Mouse (Mus musculus): ENCODE data around the gene Trim13. TPM values are rescaled to one million over a fixed set of nuclear protein-coding genes. Genes with fewer than 3 reads are reported as not detected.
"Not testable (repeated sequence)": the region's sequence is repeated elsewhere in the genome, so short reads cannot be mapped to it uniquely, and the experiment has no call there.

Gene Trim13
- 10.2 and 11.0 TPM in 2 replicates for polyA plus RNA-seq (2012; rRNA removed)

DNA sequence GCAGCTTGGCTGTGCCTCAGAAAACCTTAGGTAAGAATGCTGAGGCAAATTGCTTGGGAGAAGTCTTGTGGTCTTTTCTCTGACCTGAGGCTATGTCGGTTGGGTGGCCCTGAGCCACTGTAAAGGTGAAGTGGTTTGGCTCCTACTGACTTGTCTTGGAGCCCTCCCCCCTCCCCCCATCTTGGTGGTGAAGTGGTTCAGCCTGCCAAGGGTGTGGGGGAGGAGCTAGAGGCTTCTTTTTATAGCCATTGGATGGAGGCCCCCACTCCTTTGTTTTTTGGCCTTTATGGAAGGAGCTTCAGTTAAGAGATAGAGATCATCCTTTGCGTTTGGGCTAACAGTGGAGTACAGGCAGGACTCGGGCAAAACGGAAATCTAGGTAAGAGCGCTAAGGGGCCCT, at the start of gene Trim13:
Trim13 (plus strand) TSS at position 280 of the 400 bp plus-strand sequence.
- no peak for DNase-seq (ENCODE audit: extremely low spot score in 1 of 2, low spot score in 1 of 2)

DNA sequence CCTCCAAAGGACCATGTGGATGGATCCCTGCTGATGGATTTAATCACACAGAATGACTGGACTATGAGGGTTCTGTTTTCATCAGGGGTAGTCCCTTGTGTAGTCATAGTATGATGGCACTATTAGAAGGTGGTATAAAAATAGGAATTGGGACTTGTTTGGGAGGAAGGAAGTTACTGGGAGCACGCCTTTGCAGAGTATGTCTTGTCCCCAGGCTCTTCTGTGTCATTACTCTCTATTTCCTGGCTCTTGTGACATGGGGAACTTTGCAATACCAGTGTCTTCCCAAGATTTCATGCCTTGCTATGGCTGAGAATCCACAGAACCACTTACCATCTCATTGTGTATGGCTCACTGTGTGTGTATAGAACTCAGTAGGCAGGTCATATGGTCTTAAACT, 49.4 kb upstream of the Trim13 start:
- DNase-seq (ENCODE audit: extremely low spot score in 1 of 2, low spot score in 1 of 2): no peak

DNA sequence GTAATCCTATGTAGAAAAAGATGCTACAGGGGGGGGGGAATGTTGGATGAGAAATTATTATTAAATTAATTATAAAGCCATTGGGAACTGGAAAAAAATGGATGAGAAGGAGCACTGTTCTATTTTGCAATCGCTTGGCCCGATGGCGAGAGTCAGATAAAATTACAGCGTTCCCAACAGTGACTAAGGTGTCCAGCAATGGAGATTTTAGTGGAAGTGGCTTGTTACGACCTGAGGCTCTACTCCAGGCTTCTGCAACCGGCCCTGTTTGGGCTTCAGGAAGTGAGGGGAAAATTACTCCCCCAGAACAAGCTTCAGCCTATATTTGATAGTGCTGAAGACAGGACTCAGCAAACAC, 42.1 kb upstream of the Trim13 start:
- peak in 1 of 2 experiments; percentile 25 for DNase-seq (ENCODE audit: extremely low spot score in 1 of 2, low spot score in 1 of 2)

DNA sequence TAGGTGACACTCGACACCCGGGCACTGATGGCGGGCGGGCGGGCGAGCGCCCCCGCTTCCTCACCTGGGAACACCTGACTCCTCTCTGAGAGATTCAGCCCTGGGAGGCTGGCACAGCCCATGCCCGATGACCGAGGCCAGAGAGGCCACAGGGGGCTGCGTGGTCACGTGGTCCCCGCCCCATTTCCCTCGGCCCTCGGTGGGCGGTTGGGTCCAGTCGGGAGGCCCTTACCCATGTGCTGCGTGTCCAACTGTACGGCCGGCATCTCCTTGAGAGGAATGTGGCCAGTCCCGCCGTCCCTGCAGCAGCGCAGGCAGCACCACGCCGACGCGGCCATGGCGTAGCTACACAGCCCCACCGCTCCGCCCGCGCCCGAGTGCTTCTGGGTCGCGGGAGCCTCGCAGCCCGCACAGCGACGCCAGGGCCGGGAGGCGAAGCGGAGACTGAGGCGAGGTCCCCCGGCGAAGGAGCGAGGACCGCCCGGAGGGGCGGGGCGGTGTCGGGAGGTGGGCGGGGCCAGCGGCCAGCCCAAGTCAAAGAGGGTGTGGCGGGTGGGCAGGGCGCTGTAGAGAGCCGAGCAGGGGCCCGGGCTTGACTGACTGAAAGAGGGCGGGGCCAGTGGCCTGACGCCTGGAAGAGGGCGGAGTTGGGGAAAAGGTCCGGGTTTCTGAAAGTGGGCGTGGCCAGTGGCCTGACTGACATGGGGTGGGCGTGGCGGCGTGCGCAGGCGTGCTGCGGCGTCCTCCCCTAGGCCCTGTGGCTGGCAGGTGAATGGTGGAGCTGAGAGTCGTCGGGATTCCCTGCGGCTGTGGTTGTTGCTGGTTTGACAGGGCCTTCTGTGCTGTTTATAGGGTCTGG, 41.5 kb upstream of the Trim13 start, which contains the start of gene Spryd7:
Spryd7 (minus strand) TSS at position 598 of the 859 bp plus-strand sequence.
- peak; percentile 95 to 97 for DNase-seq (ENCODE audit: extremely low spot score in 1 of 2, low spot score in 1 of 2)

DNA sequence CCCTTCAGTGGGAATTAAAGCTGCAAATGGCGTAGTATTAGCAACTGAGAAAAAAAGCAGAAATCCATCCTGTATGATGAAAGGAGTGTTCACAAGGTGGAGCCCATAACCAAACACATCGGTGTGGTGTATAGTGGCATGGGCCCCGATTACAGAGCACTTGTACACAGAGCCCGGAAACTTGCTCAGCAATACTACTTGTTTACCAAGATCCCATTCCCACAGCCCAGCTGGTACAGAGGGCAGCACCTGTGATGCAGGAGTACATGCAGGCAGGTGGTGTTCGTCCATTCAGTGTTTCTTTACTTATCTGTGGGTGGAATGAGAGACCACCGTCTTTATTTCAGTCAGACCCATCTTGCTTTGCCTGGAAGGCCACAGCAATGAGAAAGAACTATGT, 39.1 kb upstream of the Trim13 start:
- DNase-seq (ENCODE audit: extremely low spot score in 1 of 2, low spot score in 1 of 2): no peak

DNA sequence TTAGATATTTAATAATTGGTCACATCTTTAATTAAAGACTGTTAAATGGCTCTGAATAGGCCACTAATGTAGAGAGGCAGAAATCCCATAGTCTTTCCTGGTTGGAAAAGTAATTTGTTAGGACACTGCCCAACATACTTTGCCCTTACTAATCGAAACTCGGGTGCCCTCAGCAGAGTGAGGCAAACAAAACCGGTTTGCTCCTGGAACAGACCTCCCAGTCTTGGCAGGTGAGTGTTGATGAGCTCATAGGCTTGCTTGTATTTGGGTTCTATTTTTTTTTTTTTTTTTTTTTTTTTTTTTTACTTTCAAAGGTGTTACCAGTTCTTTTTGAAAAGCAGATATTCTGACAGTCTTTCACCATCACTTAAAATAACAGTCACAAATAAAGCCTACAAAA, 38.2 kb upstream of the Trim13 start:
- no peak for DNase-seq (ENCODE audit: extremely low spot score in 1 of 2, low spot score in 1 of 2)

DNA sequence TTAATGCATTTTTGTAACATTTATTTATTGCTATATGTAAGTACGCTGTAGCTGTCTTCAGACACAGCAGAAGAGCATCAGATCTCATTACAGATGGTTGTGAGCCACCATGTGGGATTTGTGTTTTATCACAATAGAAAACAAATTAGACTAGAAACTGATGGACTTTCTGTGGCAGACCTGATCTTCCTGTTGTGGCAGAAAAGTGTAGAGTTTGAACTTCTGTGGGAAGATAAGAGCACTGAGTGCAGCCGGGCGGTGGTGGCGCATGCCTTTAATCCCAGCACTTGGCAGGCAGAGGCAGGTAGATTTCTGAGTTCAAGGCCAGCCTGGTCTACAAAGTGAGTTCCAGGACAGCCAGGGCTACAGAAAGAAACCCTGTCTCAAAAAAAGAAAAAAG, 31.8 kb upstream of the Trim13 start:
- not testable (repeated sequence) for DNase-seq (ENCODE audit: extremely low spot score in 1 of 2, low spot score in 1 of 2)

DNA sequence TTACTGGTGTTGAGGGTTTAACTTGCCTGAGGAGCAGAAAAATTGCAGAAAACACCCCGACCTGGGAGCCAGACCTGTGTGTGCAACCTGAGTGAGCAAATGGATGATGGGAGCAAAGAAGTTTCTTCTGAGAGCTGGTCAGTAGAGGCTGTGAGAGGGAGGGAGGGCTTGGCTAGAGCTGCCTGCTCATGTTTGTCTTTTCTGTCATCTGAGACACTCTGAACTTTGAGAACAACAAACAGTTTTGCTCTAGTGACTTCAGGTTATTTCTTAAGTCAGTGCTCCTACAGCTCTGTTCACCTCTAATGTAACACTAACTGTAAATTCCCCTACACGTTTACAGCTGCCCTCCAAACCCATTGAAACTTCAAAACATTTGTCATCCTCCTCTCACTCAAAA, 28.7 kb upstream of the Trim13 start:
- no peak for DNase-seq (ENCODE audit: extremely low spot score in 1 of 2, low spot score in 1 of 2)

DNA sequence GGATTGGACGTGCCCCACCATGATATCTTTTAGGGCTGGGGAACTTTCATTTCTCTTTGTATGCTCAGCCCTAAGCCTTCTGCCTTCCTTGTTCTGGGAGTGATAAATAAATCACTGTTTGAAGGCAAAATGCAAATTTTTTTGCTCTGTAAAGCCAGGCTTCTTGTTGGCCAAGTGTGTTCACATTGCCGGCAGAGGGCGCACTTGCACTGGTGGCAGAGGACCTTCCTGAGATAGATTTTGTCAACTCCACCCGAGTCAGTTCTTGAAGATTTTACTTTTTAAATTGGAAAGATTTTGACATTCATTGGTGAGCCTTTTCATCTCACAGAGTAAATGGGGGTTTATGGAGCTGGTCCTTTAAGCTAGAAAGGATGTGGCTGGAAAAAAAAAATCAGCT, 26.7 kb upstream of the Trim13 start:
- peak; percentile 49 to 94 for DNase-seq (ENCODE audit: extremely low spot score in 1 of 2, low spot score in 1 of 2)

DNA sequence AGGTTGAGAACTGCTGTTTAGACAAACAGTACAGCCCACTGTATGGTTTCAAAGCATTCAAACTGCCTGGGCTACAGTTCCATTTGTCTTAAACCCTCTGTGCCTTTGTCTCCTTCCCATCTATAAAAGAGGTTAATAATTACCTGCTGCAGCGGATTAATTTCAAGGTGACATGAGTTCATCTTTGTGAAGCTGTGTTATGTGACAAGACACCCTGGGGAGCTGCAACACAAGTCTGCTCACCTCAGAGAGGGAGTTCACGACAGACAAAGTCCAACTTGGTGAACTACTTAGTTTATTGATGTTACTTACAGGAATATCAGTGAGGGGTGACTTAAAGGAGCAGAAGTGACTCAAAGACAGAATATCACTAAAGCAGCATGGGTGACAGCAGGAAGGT, 25.9 kb upstream of the Trim13 start:
- DNase-seq (ENCODE audit: extremely low spot score in 1 of 2, low spot score in 1 of 2): no peak

DNA sequence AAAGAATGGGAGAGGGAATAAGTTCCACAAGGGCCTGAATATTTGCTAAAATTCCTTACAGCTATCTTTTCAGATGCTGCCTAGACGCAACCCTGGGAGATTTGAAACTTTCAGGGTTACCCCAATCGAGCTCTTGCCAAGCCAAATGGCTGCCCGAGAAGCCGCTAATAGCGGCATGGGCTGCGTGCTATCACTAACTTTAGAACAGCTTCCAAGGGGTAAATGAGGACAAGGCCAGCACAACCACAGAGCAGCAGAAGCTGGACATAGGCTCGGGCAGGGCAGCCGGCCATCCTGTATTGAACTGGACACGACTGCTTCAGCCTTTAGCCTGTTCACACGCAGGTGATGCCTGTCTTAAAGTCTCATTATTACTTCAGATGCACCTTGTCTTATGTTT, 23.0 kb upstream of the Trim13 start:
- no peak for DNase-seq (ENCODE audit: extremely low spot score in 1 of 2, low spot score in 1 of 2)

DNA sequence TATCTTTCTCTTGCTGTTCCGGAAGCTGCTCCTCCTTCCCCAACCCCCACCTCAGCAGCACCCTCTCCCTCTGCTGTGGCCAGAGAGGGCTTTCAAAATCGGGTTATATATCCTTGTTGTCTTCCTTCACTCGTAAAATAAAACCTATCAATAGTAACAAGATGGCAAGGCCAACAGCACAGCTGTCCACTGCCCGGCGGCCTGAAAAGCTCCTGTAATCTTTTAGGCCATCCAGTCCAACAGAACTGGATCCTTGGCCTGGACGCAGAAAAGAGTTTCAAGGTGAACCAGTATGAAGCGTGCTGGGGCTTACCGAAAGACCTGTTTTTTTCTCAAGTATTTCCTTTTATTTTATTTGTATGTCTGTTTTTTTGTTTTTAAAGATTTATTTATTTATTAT, 22.1 kb upstream of the Trim13 start:
- no peak for DNase-seq (ENCODE audit: extremely low spot score in 1 of 2, low spot score in 1 of 2)

DNA sequence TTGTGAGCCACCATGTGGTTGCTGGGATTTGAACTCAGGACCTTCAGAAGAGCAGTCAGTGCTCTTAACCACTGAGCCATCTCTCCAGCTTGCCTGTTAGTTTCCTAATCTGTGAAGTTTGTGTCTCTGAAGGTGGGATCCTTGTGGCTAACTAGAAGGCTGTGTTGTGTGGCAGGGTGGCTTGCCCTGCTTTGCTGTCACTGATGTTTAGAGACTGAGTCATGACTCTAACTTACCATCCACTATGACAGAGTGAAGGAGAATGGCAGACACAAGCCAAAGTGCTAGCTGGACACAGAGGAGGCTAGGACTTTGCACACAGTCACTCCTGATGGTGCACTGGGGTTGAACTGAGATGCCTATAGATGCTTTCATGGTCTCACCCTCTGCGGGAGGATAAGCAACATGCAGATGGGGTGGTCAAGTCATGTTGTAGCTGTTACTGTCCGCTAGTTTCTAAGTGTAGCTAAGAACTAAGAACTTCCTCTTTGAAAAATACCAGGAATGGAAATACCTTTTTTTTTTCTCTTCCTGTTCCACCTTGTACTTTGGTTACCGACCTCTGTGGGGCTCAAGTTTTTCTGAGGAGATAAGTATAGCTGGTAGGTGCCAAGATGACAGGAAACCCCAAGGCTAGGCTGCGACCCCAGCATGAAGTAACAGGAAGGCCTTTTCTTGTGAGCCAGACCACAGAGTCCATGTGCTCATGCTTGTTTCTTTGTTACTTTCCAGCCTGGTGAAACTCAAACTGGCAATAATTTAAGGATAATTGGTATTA, 8.6 kb upstream of the Trim13 start:
- no peak for DNase-seq (ENCODE audit: extremely low spot score in 1 of 2, low spot score in 1 of 2)

DNA sequence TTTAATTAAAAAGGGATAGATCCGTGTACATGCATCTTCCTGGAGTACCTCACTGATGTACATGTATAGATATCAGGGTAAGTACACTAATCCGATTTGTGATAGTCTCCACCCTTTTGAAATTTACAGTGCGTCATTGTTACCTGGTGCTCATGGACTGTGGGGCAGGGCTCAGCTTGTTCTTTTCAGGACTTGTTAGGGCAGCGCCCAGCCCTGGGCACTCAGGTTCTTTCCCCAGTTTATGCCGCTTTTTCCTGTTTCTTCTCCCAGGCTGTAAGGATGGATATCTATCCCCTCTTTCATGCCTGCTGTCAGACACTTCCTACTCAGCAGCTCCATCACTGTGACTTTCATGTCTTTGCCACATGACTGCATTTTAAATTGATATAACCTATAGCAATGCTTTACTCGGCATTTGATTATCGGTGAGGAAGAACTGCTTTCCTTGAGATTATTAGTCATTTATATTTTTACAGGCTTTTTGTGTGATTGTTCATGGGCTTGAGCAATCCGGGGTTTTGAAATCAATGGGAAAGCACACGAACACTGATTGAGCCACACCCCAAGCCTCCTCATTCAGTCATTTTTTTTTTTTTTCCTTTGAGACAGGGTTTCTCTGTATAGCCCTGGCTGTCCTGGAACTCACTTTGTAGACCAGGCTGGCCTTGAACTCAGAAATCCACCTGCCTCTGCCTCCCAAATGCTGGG, 1.2 kb upstream of the Trim13 start:
- DNase-seq (ENCODE audit: extremely low spot score in 1 of 2, low spot score in 1 of 2): no peak

DNA sequence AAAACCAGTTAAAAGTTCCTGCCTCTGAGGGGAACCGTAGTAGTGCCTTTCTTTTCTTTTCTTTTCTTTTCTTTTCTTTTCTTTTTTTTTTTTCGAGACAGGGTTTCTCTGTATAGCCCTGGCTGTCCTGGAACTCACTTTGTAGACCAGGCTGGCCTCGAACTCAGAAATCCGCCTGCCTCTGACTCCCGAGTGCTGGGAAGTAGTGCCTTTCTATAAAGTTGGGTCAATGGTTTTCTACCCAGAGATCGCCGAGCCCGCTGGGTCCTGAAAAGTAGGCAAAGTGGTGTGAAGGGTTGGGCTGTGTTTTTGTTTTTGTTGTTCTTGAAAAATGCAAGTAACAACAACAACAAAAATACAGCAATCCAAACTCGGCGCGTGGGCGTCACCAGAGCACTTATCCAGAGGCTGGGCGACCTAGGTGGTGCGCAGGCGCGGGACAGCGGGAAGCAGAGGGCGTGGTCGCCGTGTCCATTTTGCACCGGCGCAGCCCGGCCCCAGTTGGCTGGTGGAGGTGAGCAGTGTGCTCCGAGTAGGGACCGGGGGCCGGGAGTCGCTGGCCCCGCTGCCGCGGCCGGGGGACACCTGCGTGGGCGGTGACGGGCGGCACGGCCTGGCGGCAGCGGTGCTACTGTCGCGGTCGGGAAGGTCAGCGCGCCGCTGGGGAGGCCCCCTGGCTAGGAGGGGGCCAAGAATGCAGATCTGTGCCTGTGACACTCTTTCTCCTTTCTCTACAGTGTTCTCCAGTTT, 1.2 kb downstream of the Trim13 start:
- DNase-seq (ENCODE audit: extremely low spot score in 1 of 2, low spot score in 1 of 2): peak; percentile 84 to 92

DNA sequence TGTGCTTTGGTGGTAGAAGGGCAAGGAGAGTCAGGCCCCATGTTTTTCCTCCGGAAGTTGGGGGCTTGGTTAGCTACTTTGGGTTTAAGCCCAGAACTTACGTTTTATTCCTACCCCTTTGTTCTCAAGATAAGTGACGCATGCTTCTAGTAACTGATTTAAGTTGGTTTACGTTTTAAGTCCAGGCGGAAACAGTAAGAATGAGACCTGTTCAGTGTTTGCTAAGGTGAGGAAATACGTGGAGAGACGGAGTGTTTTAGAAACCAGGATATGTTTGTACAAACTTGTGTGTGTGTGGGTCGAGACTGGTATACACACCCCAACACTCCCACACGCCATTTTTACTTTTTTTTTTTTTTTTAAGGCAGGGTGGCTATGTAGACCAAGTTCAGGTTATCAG, 3.3 kb downstream of the Trim13 start:
- no peak for DNase-seq (ENCODE audit: extremely low spot score in 1 of 2, low spot score in 1 of 2)

DNA sequence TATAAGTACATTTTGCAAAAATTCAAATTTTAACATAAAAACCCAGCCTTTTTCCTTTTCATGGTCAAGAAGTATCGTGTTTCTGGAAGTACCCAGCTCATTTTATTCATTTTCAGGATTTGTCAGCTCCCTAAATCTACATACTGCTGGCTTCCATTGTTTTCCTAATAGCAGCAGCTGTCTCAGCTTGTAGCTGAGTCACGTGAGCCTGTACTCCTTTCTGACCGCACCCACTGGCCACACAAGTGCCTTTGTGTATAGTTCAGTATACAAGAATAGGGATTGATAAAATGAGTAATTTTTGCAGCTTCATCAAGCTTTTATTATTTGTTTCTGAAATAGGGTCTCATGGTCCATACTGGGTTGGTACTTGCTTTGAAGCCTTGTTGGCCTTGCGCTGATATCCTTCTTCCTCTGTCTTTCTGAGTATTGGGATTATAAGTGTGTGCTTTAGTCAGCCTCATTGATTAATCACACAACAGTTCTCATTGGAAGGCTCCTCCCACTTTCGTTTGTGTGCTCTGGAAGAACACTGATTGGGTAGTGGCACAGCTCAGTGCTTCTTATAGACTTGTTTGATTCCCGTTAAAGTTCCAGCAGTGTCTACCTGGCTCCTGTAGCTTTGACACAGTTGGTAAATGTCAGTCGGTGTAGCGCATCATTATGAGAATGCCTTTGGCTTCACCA, 5.2 kb downstream of the Trim13 start:
- no peak for DNase-seq (ENCODE audit: extremely low spot score in 1 of 2, low spot score in 1 of 2)

DNA sequence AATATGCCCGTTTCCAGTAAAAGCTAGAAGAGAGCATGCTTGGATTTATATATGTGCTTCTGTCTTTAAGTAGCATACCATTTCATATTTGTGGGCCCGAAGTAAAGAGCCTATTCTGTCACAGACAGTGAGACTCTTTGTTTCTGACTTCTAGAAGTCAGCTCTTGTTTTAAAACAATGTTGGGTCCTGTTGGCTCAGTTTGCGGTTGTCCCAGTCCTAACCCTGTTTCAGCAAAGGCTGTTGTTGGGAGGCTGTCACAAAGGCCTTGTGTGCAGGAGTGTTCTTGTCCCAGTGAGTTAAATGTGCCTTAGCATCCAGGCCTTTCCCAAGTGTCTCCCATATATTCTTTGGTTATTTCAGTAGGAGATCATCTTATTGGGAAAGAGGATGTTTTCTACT, 6.0 kb downstream of the Trim13 start:
- DNase-seq (ENCODE audit: extremely low spot score in 1 of 2, low spot score in 1 of 2): peak in 1 of 2 experiments; percentile 24

DNA sequence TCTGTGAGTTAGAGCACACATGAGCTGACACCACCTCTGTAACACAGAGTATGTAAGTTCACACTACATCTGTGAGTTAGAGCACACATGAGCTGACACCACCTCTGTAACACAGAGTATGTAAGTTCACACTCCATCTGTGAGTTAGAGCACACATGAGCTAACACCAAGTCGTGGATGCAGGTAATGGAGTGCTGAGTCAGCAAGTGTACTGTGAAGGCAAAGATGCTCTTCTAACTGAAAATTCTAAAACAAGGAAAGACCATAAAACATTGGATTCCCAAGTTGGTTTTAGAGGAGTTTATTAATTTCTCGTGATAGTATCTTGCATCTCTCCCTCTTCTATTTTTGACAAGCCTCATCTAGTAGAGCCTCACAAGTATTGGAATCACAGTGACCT, 8.0 kb downstream of the Trim13 start:
- not testable (repeated sequence) for DNase-seq (ENCODE audit: extremely low spot score in 1 of 2, low spot score in 1 of 2)

DNA sequence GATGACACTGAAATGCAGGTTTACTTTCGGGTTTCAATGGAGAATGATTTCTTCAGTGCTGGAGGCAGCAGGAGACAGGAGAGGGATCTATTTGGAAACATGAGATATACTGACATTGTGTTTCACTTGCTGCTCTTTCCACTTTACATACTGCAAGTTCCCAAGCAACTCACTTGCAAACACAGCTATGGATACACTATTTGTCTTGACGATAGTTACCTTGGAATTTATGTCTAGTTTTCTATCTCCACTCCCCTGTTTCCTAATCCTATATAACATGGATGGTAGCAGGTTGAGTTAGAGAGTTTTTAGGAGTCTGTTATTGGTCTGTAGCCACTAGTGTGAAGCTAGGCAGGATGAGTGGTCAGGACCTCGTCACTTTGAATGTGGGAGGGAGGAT, 9.1 kb downstream of the Trim13 start, which contains the start of gene Kcnrg:
Kcnrg (plus strand) TSS at position 301 of the 400 bp plus-strand sequence.
- DNase-seq (ENCODE audit: extremely low spot score in 1 of 2, low spot score in 1 of 2): no peak

Measured in frontal cortex, adult 2 months (tissue).